Mouse (Mus musculus) lung, postnatal 0 days (tissue): ENCODE results near the gene Dagla.

Experiments
- CTCF ChIP-seq: IDR thresholded peaks from 2 replicates; pipeline ENCODE4 v1.5.1; 2016; ENCODE audit warnings: antibody characterized with exemption, mild to moderate bottlenecking
- EP300 ChIP-seq: IDR thresholded peaks from 2 replicates; pipeline ENCODE4 v1.6.1; 2016; ENCODE audit warnings: antibody characterized with exemption, mild to moderate bottlenecking, control low read depth

DNA sequence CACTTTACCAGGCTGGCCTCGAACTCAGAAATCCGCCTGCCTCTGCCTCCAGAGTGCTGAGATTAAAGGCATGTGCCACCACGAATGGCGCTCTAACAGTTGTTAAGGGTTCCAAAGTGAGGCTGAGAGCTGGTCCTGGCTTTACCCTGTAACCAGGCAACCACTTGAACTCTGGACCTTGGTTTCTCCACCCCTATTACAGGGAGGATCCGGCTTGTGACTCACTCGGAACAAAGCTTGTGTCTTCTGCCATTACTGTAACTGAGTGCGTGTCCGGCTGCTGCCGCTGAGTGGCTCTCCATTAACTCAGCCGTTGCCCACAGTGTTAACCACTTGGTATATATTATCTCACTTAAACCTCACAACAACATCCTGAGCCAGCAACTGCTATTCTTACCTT, 36.7 kb downstream of the Dagla start:
- TF ChIP-seq CTCF = no peak
- no peak for TF ChIP-seq EP300
